Mouse (Mus musculus): ENCODE results near the gene Sned1.
"Not testable (repeated sequence)": the region's sequence is repeated elsewhere in the genome, so short reads cannot be mapped to it uniquely, and the experiment has no call there.

Gene Sned1

GRCm38 (mm10) chr1:93235576-93236544, at the start of gene Sned1:
Gene Sned1, plus strand, starts transcription at chr1:93235841.
- peak; percentile 37 to 47 for DNase-seq (ENCODE audit: low spot score in 2 of 2)

DNA sequence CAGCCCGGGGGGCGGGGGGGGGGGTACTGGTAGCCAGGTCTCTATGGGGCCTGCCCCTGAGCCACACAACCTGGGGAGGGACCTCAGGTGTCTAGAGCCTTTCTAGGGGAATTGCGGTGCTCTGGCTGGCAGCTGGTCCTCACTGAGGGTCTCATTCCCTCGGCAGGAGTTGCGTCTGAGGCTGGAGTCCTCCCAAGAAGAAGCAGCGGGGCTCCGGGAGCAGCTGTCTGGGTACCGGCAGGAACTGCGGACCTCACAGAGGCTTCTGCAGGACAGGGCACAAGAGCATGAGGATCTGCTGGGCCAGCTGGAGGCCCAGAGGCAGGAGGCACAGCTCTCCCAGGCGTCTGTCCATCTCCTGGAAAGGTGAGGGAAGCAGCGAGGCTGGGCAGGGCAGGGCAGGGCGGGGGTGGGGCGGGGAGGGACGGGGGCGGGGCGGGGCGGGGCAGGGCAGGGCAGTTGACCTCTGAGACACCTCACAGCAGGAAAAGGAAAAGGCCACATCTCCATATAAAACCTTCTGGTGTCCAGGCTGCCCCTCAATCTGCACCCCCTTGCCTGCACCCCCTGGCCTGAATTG, 44.8 kb upstream of the Sned1 start:
- no peak for DNase-seq (ENCODE audit: low spot score in 2 of 2)

- DNase-seq (ENCODE audit: low spot score in 2 of 2), result no peak
Observed at GRCm38 (mm10) chr1:93194961-93195360, 40.7 kb upstream of the Sned1 start.

DNA sequence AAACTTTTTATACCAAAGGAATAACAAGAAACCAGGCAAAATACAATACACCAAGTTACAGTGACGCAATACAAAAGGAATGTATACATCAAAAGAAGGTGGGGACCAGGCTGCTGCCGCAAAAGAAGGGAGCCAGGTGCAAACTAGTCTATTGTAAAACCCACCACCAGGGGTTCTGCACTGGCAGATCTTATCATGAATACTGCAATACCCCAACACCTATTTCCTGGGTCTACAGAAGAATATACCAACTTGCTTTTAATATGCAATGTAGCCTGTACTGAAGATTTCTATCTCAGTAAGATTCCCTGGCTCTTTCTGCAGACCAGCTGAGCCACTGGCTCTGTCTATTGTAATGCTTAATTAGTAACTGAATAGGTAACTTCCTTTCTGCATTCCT, 38.2 kb upstream of the Sned1 start:
- DNase-seq (ENCODE audit: low spot score in 2 of 2), result not testable (repeated sequence)

DNA sequence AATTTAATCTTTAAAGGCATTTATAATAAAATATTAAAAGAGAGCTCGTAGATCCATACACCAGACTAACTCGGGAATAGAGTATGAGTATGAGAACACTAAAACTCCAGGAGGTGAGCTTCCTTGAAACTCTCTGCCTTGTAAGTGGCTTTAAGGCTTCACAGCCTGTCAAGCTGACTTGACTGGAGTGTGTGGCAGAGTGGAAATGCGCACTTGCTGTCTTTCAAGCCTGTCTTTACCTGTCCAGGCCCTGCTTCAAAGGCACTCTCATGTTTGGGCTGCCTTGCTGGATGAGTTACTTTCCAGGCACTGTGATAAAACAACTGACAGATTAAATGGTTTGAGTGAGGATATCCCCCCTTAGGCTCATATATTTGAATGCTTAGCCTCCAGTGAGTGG, 37.7 kb upstream of the Sned1 start:
- DNase-seq (ENCODE audit: low spot score in 2 of 2), result no peak

- DNase-seq (ENCODE audit: low spot score in 2 of 2), result no peak
Observed at GRCm38 (mm10) chr1:93206277-93206970, 29.2 kb upstream of the Sned1 start.

DNA sequence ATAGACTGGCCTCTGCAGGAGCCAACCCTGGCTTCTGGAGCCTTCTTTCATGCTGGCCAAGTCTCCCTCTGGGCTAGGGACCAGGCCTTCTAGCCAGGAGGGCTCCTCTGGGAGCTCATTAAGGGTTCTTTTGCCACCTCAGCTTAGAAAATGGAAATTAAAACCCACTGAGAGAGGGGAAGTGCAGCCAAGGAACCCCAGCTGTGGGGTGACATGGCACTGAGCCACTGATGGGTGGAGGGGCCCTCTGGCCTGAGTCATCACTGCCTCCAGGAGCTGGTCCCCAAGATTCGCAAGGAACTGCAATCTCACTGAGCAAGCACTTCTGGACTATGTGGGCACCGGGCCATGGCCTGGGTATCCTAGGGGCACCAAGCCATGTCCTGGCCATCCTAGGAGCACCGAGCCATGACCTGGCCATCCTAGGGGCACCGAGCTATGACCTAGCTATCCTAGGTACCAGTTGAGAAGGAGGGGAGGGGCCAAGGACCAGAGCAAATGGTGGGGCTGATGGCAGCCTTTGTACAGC, 28.0 kb upstream of the Sned1 start:
- no peak for DNase-seq (ENCODE audit: low spot score in 2 of 2)

DNA sequence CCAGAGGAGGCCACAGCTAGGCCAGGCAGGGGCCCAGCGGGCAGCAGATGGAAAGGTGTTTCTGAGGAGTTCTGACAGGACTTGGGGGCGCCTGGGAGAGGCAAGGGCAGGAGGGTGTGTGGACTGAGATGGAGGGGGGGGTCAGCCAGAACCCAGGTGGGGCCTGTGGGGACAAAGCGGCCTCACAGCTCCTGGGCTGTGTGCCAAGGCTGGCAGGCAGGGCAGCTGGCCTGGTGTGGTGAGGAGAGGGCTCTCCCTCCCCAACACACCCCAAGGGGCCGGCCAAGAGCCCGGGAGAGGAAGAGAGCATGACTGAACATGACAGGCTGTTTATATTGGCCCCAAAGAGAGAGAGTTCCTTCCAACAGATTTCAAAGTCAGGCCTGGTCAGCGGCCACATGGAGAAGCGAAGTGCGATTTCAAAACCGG, 25.4 kb upstream of the Sned1 start:
- no peak for DNase-seq (ENCODE audit: low spot score in 2 of 2)

- DNase-seq (ENCODE audit: low spot score in 2 of 2), result no peak
Observed at GRCm38 (mm10) chr1:93211019-93211418, 24.6 kb upstream of the Sned1 start.

- peak in 1 of 2 experiments; percentile 8 for DNase-seq (ENCODE audit: low spot score in 2 of 2)
Observed at GRCm38 (mm10) chr1:93211549-93212220, 24.0 kb upstream of the Sned1 start.

DNA sequence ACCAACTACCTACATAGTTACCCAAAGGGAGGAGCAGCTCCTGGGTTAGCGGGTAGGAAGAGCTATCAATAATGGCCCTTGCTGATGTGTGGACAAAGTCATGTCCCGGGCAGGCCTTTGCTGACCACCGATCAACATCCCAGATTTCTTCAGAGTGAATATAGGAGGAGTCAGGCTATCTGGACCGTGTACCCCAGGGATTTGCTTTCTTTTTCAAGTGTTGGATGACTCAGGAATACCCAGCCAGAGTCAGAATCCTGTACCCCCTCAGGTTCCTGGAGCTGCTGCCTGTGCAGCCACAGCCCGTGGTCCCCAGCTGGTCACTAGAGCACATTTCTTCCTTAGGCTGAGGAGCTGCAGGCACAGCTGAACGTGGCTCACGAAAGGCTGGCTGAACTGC, 23.2 kb upstream of the Sned1 start:
- DNase-seq (ENCODE audit: low spot score in 2 of 2), result no peak

DNA sequence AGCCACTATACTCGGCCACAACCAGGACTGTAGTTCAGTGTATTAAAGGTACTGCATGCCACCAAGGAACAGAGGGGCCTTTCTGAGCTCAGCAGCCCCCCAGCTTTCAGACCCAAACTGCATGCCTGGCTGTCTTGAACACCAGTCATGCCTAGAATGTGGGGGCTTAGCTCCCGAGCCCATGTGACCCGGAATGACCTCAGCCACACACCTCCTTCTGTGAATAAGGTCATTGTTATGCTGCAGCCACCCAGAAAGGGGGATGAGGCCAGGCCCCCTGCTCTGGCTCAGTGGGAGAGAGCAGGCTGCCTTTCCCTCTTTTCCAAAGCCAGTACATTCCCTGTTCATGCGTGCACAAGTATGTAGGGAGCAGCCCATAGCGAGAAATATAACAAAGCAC, 21.0 kb upstream of the Sned1 start:
- no peak for DNase-seq (ENCODE audit: low spot score in 2 of 2)

DNA sequence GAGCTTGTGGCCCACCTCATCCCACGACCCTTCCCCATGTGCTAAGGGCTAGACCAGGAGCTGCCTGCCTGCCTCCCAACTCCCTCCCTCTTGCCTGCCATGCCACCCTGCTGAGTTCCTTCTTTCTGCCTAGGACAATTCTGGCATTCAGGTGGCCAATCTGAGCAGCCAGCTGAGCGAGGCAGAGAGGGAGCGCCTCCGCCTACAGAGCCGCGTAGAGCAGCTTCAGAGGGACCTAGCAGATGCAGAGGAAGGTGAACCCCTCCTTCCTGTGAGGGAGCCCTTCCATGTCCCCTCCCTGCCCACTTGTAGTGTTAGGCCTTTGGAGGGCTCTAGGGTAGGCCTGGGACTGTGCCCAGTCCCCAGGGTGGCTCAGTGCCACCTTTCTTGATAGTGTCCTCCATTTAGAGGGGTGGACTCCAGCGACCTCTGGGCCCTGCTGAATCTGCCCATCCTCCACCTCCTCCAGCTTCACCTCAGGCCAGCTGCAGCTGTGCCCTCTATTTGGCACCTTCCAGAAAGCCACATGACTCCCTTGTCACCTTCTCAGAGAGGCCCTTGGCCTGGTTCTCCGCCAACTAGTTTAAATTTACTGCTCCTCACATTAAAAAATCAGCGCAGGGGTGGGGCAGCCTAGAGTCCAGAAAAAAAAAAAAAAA, 18.7 kb upstream of the Sned1 start:
- no peak for DNase-seq (ENCODE audit: low spot score in 2 of 2)

- no peak for DNase-seq (ENCODE audit: low spot score in 2 of 2)
Observed at GRCm38 (mm10) chr1:93217530-93217929, 18.1 kb upstream of the Sned1 start.

DNA sequence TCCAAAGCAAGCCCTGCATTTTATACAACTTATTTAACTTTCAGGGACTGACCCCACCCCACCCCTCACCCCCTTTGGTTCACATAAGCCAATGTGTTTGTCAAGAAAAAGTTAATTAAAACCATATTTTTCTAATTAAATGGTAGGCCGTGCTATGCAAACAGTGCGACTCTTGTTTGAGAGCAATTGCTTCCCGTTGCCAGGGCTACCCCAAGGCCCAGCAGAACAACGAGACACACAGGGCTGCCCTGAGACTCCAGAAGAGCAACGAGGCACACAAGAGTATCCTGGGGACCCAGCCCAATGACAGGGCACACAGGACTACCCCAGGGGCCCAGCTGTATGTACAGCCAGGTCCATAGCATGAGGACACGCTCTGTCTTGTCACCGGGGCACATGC, 14.9 kb upstream of the Sned1 start:
- DNase-seq (ENCODE audit: low spot score in 2 of 2), result no peak

DNA sequence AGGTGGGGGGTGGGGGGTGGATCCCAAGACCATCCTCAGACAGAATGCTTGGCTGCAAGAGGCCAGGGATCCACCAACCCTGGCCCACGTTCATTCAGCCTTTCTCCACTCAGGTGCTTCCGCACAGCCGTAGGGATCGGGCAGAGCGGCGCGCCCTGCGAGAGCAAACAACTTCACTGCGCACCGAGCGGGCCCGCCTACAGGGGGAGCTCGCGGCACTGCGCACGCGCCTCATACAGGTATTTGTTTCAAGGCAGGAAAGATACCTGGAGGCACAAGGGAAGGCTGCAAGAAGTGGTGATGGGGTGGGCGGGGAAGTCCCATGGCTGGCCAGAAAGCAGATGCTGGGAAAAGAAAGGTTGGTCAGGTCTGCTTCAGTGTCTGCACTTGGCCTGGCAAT, 11.7 kb upstream of the Sned1 start:
- peak in 1 of 2 experiments; percentile 37 for DNase-seq (ENCODE audit: low spot score in 2 of 2)

DNA sequence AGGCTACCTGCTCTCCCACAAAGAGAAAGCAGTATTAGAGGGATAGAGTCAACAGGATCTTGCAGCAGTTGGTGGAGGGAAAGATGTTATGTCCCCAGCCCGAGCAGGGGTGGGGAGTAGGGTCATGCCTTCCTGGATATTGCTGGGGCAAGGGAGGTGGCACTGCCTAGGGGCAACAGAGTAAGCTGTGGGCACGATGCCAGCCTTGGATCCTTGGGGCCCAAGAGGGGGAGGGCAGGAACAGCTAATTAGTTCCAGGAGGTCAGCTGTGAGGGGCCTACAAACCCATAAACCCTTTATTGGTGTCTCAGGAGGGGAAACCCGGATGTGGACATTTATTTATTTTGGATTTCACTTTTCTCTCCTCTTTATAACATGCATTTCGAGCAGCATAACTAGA, 10.4 kb upstream of the Sned1 start:
- DNase-seq (ENCODE audit: low spot score in 2 of 2), result no peak

DNA sequence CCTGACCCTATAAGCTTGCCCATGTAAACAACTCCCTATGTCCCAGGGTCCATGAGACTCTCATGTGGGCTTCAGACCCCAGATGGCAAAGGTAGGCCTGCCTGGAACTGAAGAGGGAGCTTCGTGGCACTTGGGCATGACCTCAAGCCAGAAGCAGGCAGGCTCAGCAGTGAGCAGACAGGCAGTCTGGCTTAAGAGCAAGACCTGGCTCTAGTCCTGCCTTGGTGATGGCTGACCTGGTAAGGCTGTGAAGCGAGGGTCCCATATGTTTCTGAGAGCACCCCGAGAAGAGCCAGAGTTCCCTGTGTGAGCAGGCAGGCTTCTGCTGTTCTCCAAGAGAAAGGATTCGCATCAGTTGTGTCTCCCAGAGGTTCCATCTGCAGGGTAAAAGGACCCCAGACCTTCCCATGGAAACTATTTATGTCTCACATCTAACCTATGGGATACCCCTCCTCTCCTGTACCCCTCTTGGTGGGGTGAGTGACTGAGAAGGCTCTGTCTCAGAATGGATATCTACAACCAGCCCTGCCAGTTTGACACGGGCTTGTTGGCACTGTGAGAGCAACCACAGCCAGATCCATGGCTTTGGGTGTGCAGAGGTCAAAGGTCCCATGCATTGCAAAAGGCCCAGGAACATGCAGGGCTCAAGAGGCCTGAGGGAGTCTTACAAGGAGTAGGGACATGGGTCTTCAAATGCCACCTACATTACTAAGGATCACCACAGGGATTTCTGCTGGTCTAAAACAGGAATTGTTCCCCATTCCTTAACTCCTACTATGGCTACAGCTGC, 9.7 kb upstream of the Sned1 start:
- no peak for DNase-seq (ENCODE audit: low spot score in 2 of 2)

DNA sequence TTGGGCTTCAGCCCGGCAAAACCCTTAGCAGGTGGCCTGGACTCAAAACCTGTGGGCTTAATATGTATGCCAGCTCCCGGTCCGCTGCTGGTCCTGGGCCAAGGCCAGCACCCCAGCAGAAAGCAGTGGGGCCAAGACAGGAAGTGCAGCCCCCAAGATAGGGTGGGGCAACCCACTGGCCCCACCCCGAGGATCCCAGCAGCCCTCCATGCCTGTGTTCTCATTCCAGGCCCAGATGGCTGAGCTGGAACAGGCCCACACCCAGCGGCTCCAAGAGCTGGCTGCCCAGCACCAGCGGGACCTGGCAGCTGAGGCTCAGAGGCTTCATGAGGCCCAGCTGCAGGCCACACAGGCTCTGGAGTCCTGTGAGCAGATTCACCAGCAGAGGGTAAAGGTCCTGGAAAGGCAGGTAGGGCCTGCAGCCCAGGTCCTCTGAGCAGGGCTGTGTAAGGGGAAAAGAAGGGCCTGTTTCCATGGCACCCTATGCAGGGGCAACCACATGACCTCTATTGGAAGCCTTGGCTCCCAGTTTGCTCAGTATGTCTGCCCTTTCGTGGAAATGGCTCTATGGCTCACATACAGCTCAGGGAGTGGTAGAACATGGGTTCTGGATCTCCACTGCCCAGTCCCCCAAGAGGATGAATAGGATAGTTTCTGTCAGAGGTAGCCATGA, 8.2 kb upstream of the Sned1 start:
- no peak for DNase-seq (ENCODE audit: low spot score in 2 of 2)

- DNase-seq (ENCODE audit: low spot score in 2 of 2), result no peak
Observed at GRCm38 (mm10) chr1:93227976-93228365, 7.7 kb upstream of the Sned1 start.
